Mouse (Mus musculus): ENCODE measurements around the gene Rnf111. TPM values are rescaled to one million over a fixed set of nuclear protein-coding genes. Genes with fewer than 3 reads are reported as not detected.

The Rnf111 gene
- polyA plus RNA-seq, 1 experiment, result 9.9 TPM

GRCm38 (mm10) chr9:70485840-70486239 is 17.7 kb downstream of the Rnf111 start:
- H3K4me3 ChIP-seq, result no peak overlapping the region
- no peaks in the 10 kb centered on the region for H3K36me3 ChIP-seq (ENCODE audit: control insufficient read depth, insufficient read depth)
- TF ChIP-seq TCF3 (IDR thresholded peaks at IDR 0.05; ENCODE audit: insufficient read length, low read depth), result no peak
- no peak for TF ChIP-seq USF1 (IDR thresholded peaks at IDR 0.05; ENCODE audit: low read depth)
- TF ChIP-seq MYOD1 (IDR thresholded peaks at IDR 0.05; ENCODE audit: control insufficient read depth in 1 of 3, insufficient read length in 2 of 3, low read depth in 2 of 3), result no peak
- TF ChIP-seq MAX (IDR thresholded peaks at IDR 0.05; ENCODE audit: low read depth), result no peak
- no peak for TF ChIP-seq POLR2A (IDR thresholded peaks at IDR 0.05; ENCODE audit: insufficient read length, low read depth)
- no peak for TF ChIP-seq POLR2AphosphoS2 (IDR thresholded peaks at IDR 0.05; ENCODE audit: insufficient read length, low read depth)
- no peak for TF ChIP-seq TCF12 (IDR thresholded peaks at IDR 0.05; ENCODE audit: insufficient read depth, poor library complexity, severe bottlenecking)
- TF ChIP-seq SRF (IDR thresholded peaks at IDR 0.05; ENCODE audit: control insufficient read depth, insufficient read length, low read depth), result no peak
- TF ChIP-seq REST (IDR thresholded peaks at IDR 0.05; ENCODE audit: insufficient read depth, insufficient read length), result no peak
- no peak for TF ChIP-seq CEBPB (IDR thresholded peaks at IDR 0.05; ENCODE audit: insufficient read depth, poor library complexity, severe bottlenecking)
- no peak for TF ChIP-seq E2F4 (IDR thresholded peaks at IDR 0.05; ENCODE audit: insufficient read depth)
- no peak for TF ChIP-seq MYOG (IDR thresholded peaks at IDR 0.05; ENCODE audit: control insufficient read depth in 1 of 3, insufficient read depth in 1 of 3, insufficient read length in 2 of 3, low read depth in 2 of 3)
- no peak overlapping the region for H3ac ChIP-seq (ENCODE audit: control insufficient read depth, insufficient read length)
- peaks cover 96% of the 10 kb centered on the region for H3K79me2 ChIP-seq (ENCODE audit: control insufficient read depth, insufficient read depth)
- H3K27me3 ChIP-seq (ENCODE audit: control insufficient read depth, insufficient read depth, insufficient read length), result no peaks in the 10 kb centered on the region
- H3K4me2 ChIP-seq (ENCODE audit: low read depth), result no peak overlapping the region

GRCm38 (mm10) chr9:70483495-70483894 is 20.0 kb downstream of the Rnf111 start:
- no peak for TF ChIP-seq E2F4 (IDR thresholded peaks at IDR 0.05; ENCODE audit: insufficient read depth)
- peak in 2 of 3 experiments; percentile 46 to 69 for TF ChIP-seq MYOG (IDR thresholded peaks at IDR 0.05; ENCODE audit: control insufficient read depth in 1 of 3, insufficient read depth in 1 of 3, insufficient read length in 2 of 3, low read depth in 2 of 3)
- peak; percentile 81 to 91 (median 84) for TF ChIP-seq MYOD1 (IDR thresholded peaks at IDR 0.05; ENCODE audit: control insufficient read depth in 1 of 3, insufficient read length in 2 of 3, low read depth in 2 of 3)
- TF ChIP-seq POLR2AphosphoS2 (IDR thresholded peaks at IDR 0.05; ENCODE audit: insufficient read length, low read depth), result no peak
- Histone ChIP-seq H3K27me3 (ENCODE audit: control insufficient read depth, insufficient read depth, insufficient read length) (no peaks in the 10 kb centered on the region), H3ac (ENCODE audit: control insufficient read depth, insufficient read length) (no peak overlapping the region), H3K36me3 (ENCODE audit: control insufficient read depth, insufficient read depth) (no peaks in the 10 kb centered on the region), H3K4me2 (ENCODE audit: low read depth) (peak overlapping the region; percentile 39), H3K4me3 (no peak overlapping the region), H3K79me2 (ENCODE audit: control insufficient read depth, insufficient read depth) (peaks cover 97% of the 10 kb centered on the region)

GRCm38 (mm10) chr9:70481872-70482271 is 21.7 kb downstream of the Rnf111 start:
- Histone ChIP-seq H3K36me3 (ENCODE audit: control insufficient read depth, insufficient read depth) (no peaks in the 10 kb centered on the region), H3K4me3 (no peak overlapping the region), H3K4me2 (ENCODE audit: low read depth) (no peak overlapping the region), H3ac (ENCODE audit: control insufficient read depth, insufficient read length) (no peak overlapping the region), H3K79me2 (ENCODE audit: control insufficient read depth, insufficient read depth) (peaks cover 93% of the 10 kb centered on the region), H3K27me3 (ENCODE audit: control insufficient read depth, insufficient read depth, insufficient read length) (no peaks in the 10 kb centered on the region)
- TF ChIP-seq MYOG (IDR thresholded peaks at IDR 0.05; ENCODE audit: control insufficient read depth in 1 of 3, insufficient read depth in 1 of 3, insufficient read length in 2 of 3, low read depth in 2 of 3), result no peak
- no peak for TF ChIP-seq MAX (IDR thresholded peaks at IDR 0.05; ENCODE audit: low read depth)
- TF ChIP-seq TCF12 (IDR thresholded peaks at IDR 0.05; ENCODE audit: insufficient read depth, poor library complexity, severe bottlenecking), result no peak
- no peak for TF ChIP-seq POLR2AphosphoS2 (IDR thresholded peaks at IDR 0.05; ENCODE audit: insufficient read length, low read depth)
- TF ChIP-seq CEBPB (IDR thresholded peaks at IDR 0.05; ENCODE audit: insufficient read depth, poor library complexity, severe bottlenecking), result no peak
- TF ChIP-seq POLR2A (IDR thresholded peaks at IDR 0.05; ENCODE audit: insufficient read length, low read depth), result no peak
- TF ChIP-seq USF1 (IDR thresholded peaks at IDR 0.05; ENCODE audit: low read depth), result no peak
- TF ChIP-seq TCF3 (IDR thresholded peaks at IDR 0.05; ENCODE audit: insufficient read length, low read depth), result no peak
- TF ChIP-seq REST (IDR thresholded peaks at IDR 0.05; ENCODE audit: insufficient read depth, insufficient read length), result no peak
- TF ChIP-seq SRF (IDR thresholded peaks at IDR 0.05; ENCODE audit: control insufficient read depth, insufficient read length, low read depth), result no peak
- TF ChIP-seq E2F4 (IDR thresholded peaks at IDR 0.05; ENCODE audit: insufficient read depth), result no peak
- no peak for TF ChIP-seq MYOD1 (IDR thresholded peaks at IDR 0.05; ENCODE audit: control insufficient read depth in 1 of 3, insufficient read length in 2 of 3, low read depth in 2 of 3)

- Histone ChIP-seq H3K4me2 (ENCODE audit: low read depth) (no peak overlapping the region), H3K36me3 (ENCODE audit: control insufficient read depth, insufficient read depth) (peaks cover 10% of the 10 kb centered on the region), H3ac (ENCODE audit: control insufficient read depth, insufficient read length) (no peak overlapping the region), H3K27me3 (ENCODE audit: control insufficient read depth, insufficient read depth, insufficient read length) (no peaks in the 10 kb centered on the region), H3K4me3 (no peak overlapping the region), H3K79me2 (ENCODE audit: control insufficient read depth, insufficient read depth) (peaks cover 65% of the 10 kb centered on the region)
- TF ChIP-seq REST (IDR thresholded peaks at IDR 0.05; ENCODE audit: insufficient read depth, insufficient read length) (no peak), TCF12 (IDR thresholded peaks at IDR 0.05; ENCODE audit: insufficient read depth, poor library complexity, severe bottlenecking) (no peak), E2F4 (IDR thresholded peaks at IDR 0.05; ENCODE audit: insufficient read depth) (no peak)
Observed at GRCm38 (mm10) chr9:70477229-70477628, 26.3 kb downstream of the Rnf111 start.

GRCm38 (mm10) chr9:70475777-70476270 is 27.7 kb downstream of the Rnf111 start:
- Histone ChIP-seq H3K79me2 (ENCODE audit: control insufficient read depth, insufficient read depth) (peaks cover 61% of the 10 kb centered on the region), H3K36me3 (ENCODE audit: control insufficient read depth, insufficient read depth) (peaks cover 10% of the 10 kb centered on the region), H3K27me3 (ENCODE audit: control insufficient read depth, insufficient read depth, insufficient read length) (no peaks in the 10 kb centered on the region), H3ac (ENCODE audit: control insufficient read depth, insufficient read length) (no peak overlapping the region), H3K4me2 (ENCODE audit: low read depth) (no peak overlapping the region), H3K4me3 (no peak overlapping the region)
- TF ChIP-seq MAX (IDR thresholded peaks at IDR 0.05; ENCODE audit: low read depth) (no peak), POLR2A (IDR thresholded peaks at IDR 0.05; ENCODE audit: insufficient read length, low read depth) (no peak), TCF3 (IDR thresholded peaks at IDR 0.05; ENCODE audit: insufficient read length, low read depth) (no peak), SRF (IDR thresholded peaks at IDR 0.05; ENCODE audit: control insufficient read depth, insufficient read length, low read depth) (no peak), CEBPB (IDR thresholded peaks at IDR 0.05; ENCODE audit: insufficient read depth, poor library complexity, severe bottlenecking) (no peak), USF1 (IDR thresholded peaks at IDR 0.05; ENCODE audit: low read depth) (no peak), E2F4 (IDR thresholded peaks at IDR 0.05; ENCODE audit: insufficient read depth) (no peak), REST (IDR thresholded peaks at IDR 0.05; ENCODE audit: insufficient read depth, insufficient read length) (no peak), MYOG (IDR thresholded peaks at IDR 0.05; ENCODE audit: control insufficient read depth in 1 of 3, insufficient read depth in 1 of 3, insufficient read length in 2 of 3, low read depth in 2 of 3) (no peak), POLR2AphosphoS2 (IDR thresholded peaks at IDR 0.05; ENCODE audit: insufficient read length, low read depth) (no peak), MYOD1 (IDR thresholded peaks at IDR 0.05; ENCODE audit: control insufficient read depth in 1 of 3, insufficient read length in 2 of 3, low read depth in 2 of 3) (no peak), TCF12 (IDR thresholded peaks at IDR 0.05; ENCODE audit: insufficient read depth, poor library complexity, severe bottlenecking) (no peak)
